Mouse (Mus musculus) liver, embryonic 11.5 days (tissue): ENCODE measurements around the gene 3110009E18Rik. TPM values are rescaled to one million over a fixed set of nuclear protein-coding genes. Genes with fewer than 3 reads are reported as not detected.

Source experiments
- ATAC-seq: fragments of 200-750 bp; cut with Nextera tagmentation; replicated peaks from 2 replicates; pipeline ENCODE4 v1.8.0; 2017; ENCODE audit warnings: moderate number of reproducible peaks, mild to moderate bottlenecking, moderate TSS enrichment, moderate library complexity; ENCODE audit not compliant: low FRiP score
- DNase-seq: peaks from one replicate; pipeline ENCODE4 v3.0.0-alpha.2; 2017; ENCODE audit warnings: low spot score
- H3K27ac ChIP-seq: fragments of 300-500 bp; sonication (generic); 2 replicates; pipeline ENCODE4 v1.5.1; 2014; ENCODE audit warnings: mild to moderate bottlenecking, low read depth, low read length, control low read depth
- H3K27me3 ChIP-seq: fragments of 300-500 bp; sonication (generic); replicated peaks from 2 replicates; pipeline ENCODE4 v1.6.1; 2014; ENCODE audit warnings: low read length, mixed read lengths; ENCODE audit not compliant: control insufficient read depth, insufficient read depth
- H3K36me3 ChIP-seq: fragments of 300-500 bp; sonication (generic); 2 replicates; pipeline ENCODE4 v1.6.1; 2014; ENCODE audit warnings: mild to moderate bottlenecking, low read length, moderate library complexity, mixed read lengths; ENCODE audit not compliant: control insufficient read depth, insufficient read depth
- H3K4me1 ChIP-seq: fragments of 300-500 bp; sonication (generic); replicated peaks from 2 replicates; pipeline ENCODE4 v1.6.1; 2014; ENCODE audit warnings: low read length, mixed read lengths; ENCODE audit not compliant: control insufficient read depth, insufficient read depth
- H3K4me2 ChIP-seq: fragments of 300-500 bp; sonication (generic); 2 replicates; pipeline ENCODE4 v1.6.1; 2014; ENCODE audit warnings: mild to moderate bottlenecking, control low read depth, moderate library complexity
- H3K4me3 ChIP-seq: fragments of 300-500 bp; sonication (generic); 2 replicates; pipeline ENCODE4 v1.5.1; 2014; ENCODE audit warnings: low read depth, low read length, control low read depth
- H3K9ac ChIP-seq: fragments of 300-500 bp; sonication (generic); 2 replicates; pipeline ENCODE4 v1.6.1; 2014; ENCODE audit warnings: low read depth, low read length, control low read depth
- H3K9me3 ChIP-seq: fragments of 300-500 bp; sonication (generic); 2 replicates; pipeline ENCODE4 v1.6.1; 2016; ENCODE audit warnings: low read length, inconsistent platforms, mixed read lengths; ENCODE audit not compliant: control insufficient read depth
- WGBS: fragments of 180-500 bp; shearing (Covaris S2); extraction: QIAGEN DNeasy Blood & Tissue Kit; methylation state at CpG from one replicate; pipeline ENCODE4 v1.1.7; 2014; 5-methylcytosine and 5-hydroxymethylcytosine counted together
- polyA plus RNA-seq: library from polyadenylated mRNA; unstranded; fragments of >200 nt; fragmentation: Nextera tagmentation; extraction: Ambion mirVana; gene quantifications from 2 replicates; pipeline ENCODE4 v1.2.1, GENCODE M21; 2014

Gene 3110009E18Rik
- polyA plus RNA-seq, 1 experiment from 2014 or later: 23.5 TPM

DNA sequence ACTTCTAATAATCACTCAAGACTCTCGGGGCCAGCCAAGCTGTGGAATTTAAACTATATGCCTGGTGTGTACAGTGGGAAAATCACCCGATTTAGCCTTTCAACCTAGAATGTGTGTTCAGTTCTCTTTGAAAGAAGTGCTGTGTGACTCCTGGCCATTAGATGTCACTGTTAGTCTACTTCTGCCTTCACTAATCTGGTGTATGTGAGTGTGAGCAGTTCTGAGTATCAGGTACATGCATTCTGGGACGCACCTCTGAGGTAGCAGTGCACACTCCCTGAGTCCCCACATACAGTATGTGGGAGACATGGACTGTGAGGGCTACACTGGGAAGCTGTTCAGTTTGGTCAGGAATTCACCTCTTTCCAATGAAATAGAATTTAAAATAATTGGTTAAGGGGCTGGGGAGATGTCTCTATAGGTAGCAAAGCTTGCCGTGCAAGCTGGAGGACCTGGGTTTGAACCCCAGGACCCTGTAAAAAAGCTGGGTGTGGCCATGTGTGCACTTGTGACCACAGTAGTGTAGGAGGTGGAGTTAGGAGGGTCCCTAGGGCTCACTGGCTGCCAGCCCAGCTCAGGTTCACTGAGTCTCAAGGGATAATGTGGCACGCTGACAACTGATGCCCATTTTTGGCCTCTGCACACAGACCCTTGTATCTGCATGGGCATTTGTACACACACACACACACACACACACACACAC lies 51.0 kb downstream of the 3110009E18Rik start:
- no peak overlapping the region for H3K4me2 ChIP-seq
- H3K27me3 ChIP-seq: no peaks in the 10 kb centered on the region
- no peaks in the 10 kb centered on the region for H3K36me3 ChIP-seq
- H3K4me1 ChIP-seq: peaks cover 4% of the 10 kb centered on the region; the same call in 1 of the 2 replicates
- DNase-seq: no peak
- ATAC-seq: 0 out of 2 replicates have a peak, but pooled peaks have one; percentile 26
- 67% methylated on average over 5 of the region's 5 CpGs for WGBS
- H3K4me3 ChIP-seq: no peak overlapping the region
- H3K9ac ChIP-seq: no peak overlapping the region
- H3K27ac ChIP-seq: no peak overlapping the region
- H3K9me3 ChIP-seq: no peaks in the 10 kb centered on the region

DNA sequence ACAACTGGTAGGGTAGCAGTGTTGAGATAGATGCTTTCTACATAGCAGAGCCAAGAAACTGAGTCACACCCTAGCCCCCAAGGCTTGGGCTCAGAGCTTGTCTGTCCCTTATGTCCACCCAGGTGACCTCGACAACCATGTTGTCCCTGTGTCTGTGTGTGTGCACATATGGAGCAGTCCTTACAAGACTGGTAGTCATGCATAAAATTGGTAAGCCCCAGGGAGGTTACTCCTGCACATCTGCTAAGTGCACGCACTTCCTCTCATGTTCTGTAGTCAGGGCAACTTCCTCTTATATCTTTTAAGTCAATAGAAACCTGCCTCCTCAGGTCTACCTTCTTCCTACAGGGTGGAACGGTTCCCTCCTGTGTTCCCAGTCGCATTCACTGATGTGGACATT lies 54.0 kb downstream of the 3110009E18Rik start:
- H3K4me3 ChIP-seq: no peak overlapping the region
- H3K9ac ChIP-seq: no peak overlapping the region
- no peaks in the 10 kb centered on the region for H3K36me3 ChIP-seq
- DNase-seq (no peak), ATAC-seq (no peak)
- H3K27me3 ChIP-seq: no peaks in the 10 kb centered on the region
- no peak overlapping the region for H3K4me2 ChIP-seq
- no peak overlapping the region for H3K27ac ChIP-seq
- H3K9me3 ChIP-seq: no peaks in the 10 kb centered on the region
- peaks cover 4% of the 10 kb centered on the region; the same call in 1 of the 2 replicates for H3K4me1 ChIP-seq
- 71% methylated on average over 4 of the region's 4 CpGs for WGBS

DNA sequence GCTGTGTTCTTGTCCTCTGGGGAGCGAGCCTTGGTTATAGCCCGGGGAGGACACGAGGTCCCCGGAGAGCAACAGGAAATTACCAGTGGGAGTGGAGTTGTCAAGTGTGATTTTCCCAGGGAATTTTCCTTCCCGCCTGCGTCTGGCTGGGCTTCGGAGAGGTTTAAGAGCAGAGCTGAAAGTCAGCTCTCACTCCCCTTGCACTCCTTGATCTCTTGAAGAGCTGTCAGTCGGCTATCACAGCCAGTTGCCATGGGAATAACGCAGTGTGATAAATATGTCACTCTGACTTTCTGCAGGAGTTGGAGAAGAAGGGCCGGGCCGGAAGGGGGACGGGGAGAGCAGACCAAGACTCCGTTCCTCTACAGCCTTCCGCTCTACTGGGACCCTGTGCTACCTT lies 55.3 kb downstream of the 3110009E18Rik start:
- ATAC-seq (no peak; the same call in 1 of the 2 replicates), DNase-seq (no peak)
- Histone ChIP-seq H3K9ac (no peak overlapping the region), H3K4me2 (peak overlapping the region; percentile 7; the same call in 1 of the 2 replicates), H3K9me3 (no peaks in the 10 kb centered on the region), H3K36me3 (no peaks in the 10 kb centered on the region), H3K4me1 (peaks cover 4% of the 10 kb centered on the region; the same call in 1 of the 2 replicates), H3K27ac (no peak overlapping the region), H3K27me3 (no peaks in the 10 kb centered on the region), H3K4me3 (no peak overlapping the region)
- 20% methylated on average over 14 of the region's 14 CpGs for WGBS

DNA sequence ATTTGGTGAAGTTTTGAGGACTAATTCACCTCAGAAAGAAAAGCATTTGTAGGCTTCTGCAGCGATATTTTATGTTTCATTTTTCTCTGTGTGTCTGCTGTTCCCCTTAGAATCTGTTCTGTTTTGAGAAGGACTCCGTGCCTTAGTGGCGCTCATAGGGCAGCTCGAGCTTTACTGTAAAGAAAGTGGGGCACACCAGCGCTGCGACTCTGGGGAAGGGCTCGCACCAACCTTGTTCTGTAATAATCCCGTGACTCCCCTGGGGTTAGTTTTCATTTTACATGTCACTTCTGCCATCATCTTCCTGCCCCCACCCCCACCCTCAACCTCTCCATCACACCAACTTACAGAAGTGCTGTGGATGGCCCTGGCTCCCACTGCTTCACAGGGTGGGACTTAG lies 56.2 kb downstream of the 3110009E18Rik start:
- Histone ChIP-seq H3K9ac (no peak overlapping the region), H3K27ac (no peak overlapping the region), H3K27me3 (no peaks in the 10 kb centered on the region), H3K4me3 (no peak overlapping the region), H3K36me3 (no peaks in the 10 kb centered on the region), H3K9me3 (no peaks in the 10 kb centered on the region), H3K4me2 (no peak overlapping the region), H3K4me1 (peaks cover 4% of the 10 kb centered on the region; the same call in 1 of the 2 replicates)
- DNase-seq (no peak), ATAC-seq (no peak)
- 88% methylated on average over 8 of the region's 8 CpGs for WGBS

DNA sequence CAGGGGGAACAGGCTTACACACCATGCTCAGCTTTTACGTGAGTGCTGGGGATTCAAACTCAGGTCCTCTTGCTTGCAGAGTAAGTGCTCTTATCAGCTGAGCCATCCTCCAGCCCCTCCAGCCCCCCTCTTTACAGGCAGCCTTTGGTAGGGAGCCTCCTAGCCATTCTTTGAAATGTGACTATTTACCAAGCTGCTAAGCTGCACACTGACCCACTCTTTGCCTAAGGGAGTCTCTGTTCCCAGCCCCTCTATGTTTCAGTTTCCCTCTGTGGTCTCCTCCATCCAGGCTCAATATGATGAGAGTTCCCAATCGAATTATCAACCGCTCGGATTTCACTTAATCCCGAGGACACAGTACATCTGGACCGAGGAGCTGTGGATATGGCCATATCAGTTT lies 65.2 kb downstream of the 3110009E18Rik start:
- 55% methylated on average over 6 of the region's 6 CpGs for WGBS
- Histone ChIP-seq H3K4me2 (no peak overlapping the region), H3K9me3 (no peaks in the 10 kb centered on the region), H3K4me3 (no peak overlapping the region), H3K9ac (no peak overlapping the region), H3K4me1 (no peaks in the 10 kb centered on the region), H3K27ac (no peak overlapping the region), H3K27me3 (no peaks in the 10 kb centered on the region), H3K36me3 (no peaks in the 10 kb centered on the region)
- DNase-seq (no peak), ATAC-seq (no peak)

DNA sequence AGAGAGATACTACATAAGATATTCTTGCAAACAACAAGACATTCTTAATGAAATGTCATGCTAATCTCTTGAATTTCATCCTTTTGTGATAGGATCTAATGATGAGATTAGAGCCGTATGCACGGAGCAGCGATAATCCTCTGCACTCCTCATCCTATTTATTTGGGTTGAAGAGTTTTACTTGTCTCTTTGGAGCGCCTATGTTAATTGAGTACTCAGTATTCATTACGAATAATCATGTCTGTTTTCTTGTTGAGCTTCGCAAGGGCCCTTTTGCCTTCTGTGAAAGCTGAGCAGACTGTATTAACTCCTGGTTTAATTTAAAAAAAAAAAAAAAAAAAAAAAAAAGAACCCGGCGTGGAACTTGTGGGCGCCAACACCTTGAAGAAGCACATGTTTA lies 65.7 kb downstream of the 3110009E18Rik start:
- no peak overlapping the region for H3K4me2 ChIP-seq
- ATAC-seq (no peak), DNase-seq (no peak)
- H3K36me3 ChIP-seq: no peaks in the 10 kb centered on the region
- H3K27me3 ChIP-seq: no peaks in the 10 kb centered on the region
- H3K4me1 ChIP-seq: no peaks in the 10 kb centered on the region
- H3K4me3 ChIP-seq: no peak overlapping the region
- 66% methylated on average over 9 of the region's 9 CpGs for WGBS
- H3K9ac ChIP-seq: no peak overlapping the region
- no peaks in the 10 kb centered on the region for H3K9me3 ChIP-seq
- no peak overlapping the region for H3K27ac ChIP-seq

DNA sequence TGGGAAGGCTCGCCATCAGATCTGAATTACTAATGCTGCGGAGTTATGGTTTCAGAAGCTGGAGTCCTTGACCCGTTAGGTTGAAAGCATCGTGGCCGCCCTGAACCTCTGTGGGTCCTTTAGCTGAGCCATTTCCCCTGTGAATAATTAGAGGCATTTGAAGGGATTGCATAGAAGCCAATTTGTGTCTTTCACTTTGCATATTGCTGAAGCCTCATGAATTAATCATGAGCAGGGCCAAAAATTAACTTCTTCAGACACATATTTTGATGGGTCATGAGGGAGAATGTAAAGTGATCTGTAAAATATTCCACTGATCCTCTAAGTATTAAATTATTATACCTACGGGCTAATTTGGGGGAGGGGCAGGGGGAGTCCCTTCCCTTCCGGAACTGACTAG lies 66.1 kb downstream of the 3110009E18Rik start:
- 73% methylated on average over 7 of the region's 7 CpGs for WGBS
- no peak for ATAC-seq

DNA sequence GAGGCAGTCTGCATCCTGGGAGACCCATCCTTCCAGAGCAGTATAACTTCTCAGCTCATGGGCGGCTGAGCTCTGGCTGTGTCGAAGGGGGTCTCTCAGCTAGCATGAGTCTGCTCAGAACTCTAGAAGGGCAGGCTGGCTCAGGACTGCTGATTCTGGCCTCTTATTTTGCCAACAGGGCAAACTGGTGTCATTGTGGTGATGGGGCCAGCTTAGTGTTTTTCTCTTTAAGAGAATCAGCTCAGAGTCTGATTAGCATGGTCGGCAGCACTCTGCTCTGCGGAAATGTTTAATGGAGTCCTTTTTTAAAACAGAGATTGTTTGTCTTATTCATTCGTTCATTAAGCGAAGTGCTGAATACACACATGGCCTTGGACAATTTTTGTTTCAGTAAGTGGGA lies 68.2 kb downstream of the 3110009E18Rik start:
- H3K4me3 ChIP-seq: no peak overlapping the region
- H3K9ac ChIP-seq: no peak overlapping the region
- H3K36me3 ChIP-seq: no peaks in the 10 kb centered on the region
- no peaks in the 10 kb centered on the region for H3K9me3 ChIP-seq
- H3K4me1 ChIP-seq: no peaks in the 10 kb centered on the region
- no peaks in the 10 kb centered on the region for H3K27me3 ChIP-seq
- DNase-seq (no peak), ATAC-seq (no peak)
- no peak overlapping the region for H3K27ac ChIP-seq
- WGBS: 88% methylated on average over 6 of the region's 6 CpGs
- H3K4me2 ChIP-seq: no peak overlapping the region

More for the DNA sequence above, 66.1 kb downstream of the 3110009E18Rik start:
- Histone ChIP-seq H3K4me3 (no peak overlapping the region), H3K9ac (no peak overlapping the region), H3K4me1 (no peaks in the 10 kb centered on the region), H3K36me3 (no peaks in the 10 kb centered on the region), H3K9me3 (no peaks in the 10 kb centered on the region), H3K27me3 (no peaks in the 10 kb centered on the region), H3K4me2 (no peak overlapping the region), H3K27ac (no peak overlapping the region)
- DNase-seq: no peak

DNA sequence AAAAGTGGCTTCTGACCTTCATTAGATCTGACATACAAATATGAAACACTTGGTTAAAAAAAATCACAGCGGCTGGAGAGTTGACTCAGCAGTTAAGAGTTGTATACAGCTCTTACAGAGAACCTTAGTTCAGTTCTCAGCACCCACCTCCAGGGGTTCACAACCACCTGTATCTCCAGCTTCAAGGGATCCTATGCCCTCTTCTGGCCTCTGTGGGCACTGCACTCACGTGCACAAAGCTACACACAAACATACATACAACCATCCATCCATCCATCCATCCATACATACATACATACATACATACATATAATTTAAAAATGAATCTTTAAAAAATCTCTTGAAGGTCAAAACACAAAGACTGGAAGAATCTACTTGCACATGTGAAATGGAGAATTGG lies 69.3 kb downstream of the 3110009E18Rik start:
- WGBS: 75% methylated on average over 2 of the region's 2 CpGs
- DNase-seq (no peak), ATAC-seq (no peak)
- Histone ChIP-seq H3K4me1 (no peaks in the 10 kb centered on the region), H3K9ac (no peak overlapping the region), H3K36me3 (no peaks in the 10 kb centered on the region), H3K4me2 (no peak overlapping the region), H3K9me3 (no peaks in the 10 kb centered on the region), H3K4me3 (no peak overlapping the region), H3K27ac (no peak overlapping the region), H3K27me3 (no peaks in the 10 kb centered on the region)
